Mouse (Mus musculus) embryonic facial prominence, embryonic 11.5 days (tissue): ENCODE results near the gene Lrriq3. TPM values are rescaled to one million over a fixed set of nuclear protein-coding genes. Genes with fewer than 3 reads are reported as not detected.

ENCODE experiments used
- ATAC-seq: fragments of 200-750 bp; cut with Nextera tagmentation; replicated peaks from 2 replicates; pipeline ENCODE4 v1.8.0; 2017; ENCODE audit warnings: low read depth; ENCODE audit not compliant: insufficient number of reproducible peaks, low FRiP score, low TSS enrichment
- DNase-seq: peaks from one replicate; pipeline ENCODE4 v3.0.0-alpha.2; 2015; ENCODE audit warnings: low spot score
- H3K27ac ChIP-seq: fragments of 300-500 bp; sonication (generic); replicated peaks from 2 replicates; pipeline ENCODE4 v1.5.1; 2014; ENCODE audit warnings: mild to moderate bottlenecking, low read depth, low read length, control low read depth
- H3K27me3 ChIP-seq: fragments of 300-500 bp; sonication (generic); 2 replicates; pipeline ENCODE4 v1.6.1; 2014; ENCODE audit warnings: mild to moderate bottlenecking, low read length, moderate library complexity, mixed read lengths; ENCODE audit not compliant: control insufficient read depth, insufficient read depth
- H3K36me3 ChIP-seq: fragments of 300-500 bp; sonication (generic); replicated peaks from 2 replicates; pipeline ENCODE4 v1.6.1; 2014; ENCODE audit warnings: low read depth, mild to moderate bottlenecking, low read length, moderate library complexity, mixed read lengths; ENCODE audit not compliant: control insufficient read depth, insufficient read depth
- H3K4me1 ChIP-seq: fragments of 300-500 bp; sonication (generic); 2 replicates; pipeline ENCODE4 v1.6.1; 2014; ENCODE audit warnings: low read length, mixed read lengths; ENCODE audit not compliant: control insufficient read depth, insufficient read depth
- H3K4me2 ChIP-seq: fragments of 300-500 bp; sonication (generic); 2 replicates; pipeline ENCODE4 v1.6.1; 2014; ENCODE audit warnings: low read depth, mild to moderate bottlenecking, control low read depth, low read length, moderate library complexity
- H3K4me3 ChIP-seq: fragments of 300-500 bp; sonication (generic); 2 replicates; pipeline ENCODE4 v1.5.1; 2014; ENCODE audit warnings: low read depth, low read length, control low read depth
- H3K9ac ChIP-seq: fragments of 300-500 bp; sonication (generic); replicated peaks from 2 replicates; pipeline ENCODE4 v1.6.1; 2014; ENCODE audit warnings: mild to moderate bottlenecking, control low read depth, low read length
- H3K9me3 ChIP-seq: fragments of 300-500 bp; sonication (generic); replicated peaks from 2 replicates; pipeline ENCODE4 v1.6.1; 2016; ENCODE audit warnings: mild to moderate bottlenecking, low read length, inconsistent platforms, mixed read lengths; ENCODE audit not compliant: control insufficient read depth
- WGBS: fragments of 180-500 bp; shearing (Covaris S2); extraction: QIAGEN DNeasy Blood & Tissue Kit; methylation state at CpG from one replicate; pipeline ENCODE4 v1.1.7; 2014; 5-methylcytosine and 5-hydroxymethylcytosine counted together
- polyA plus RNA-seq: library from polyadenylated mRNA; unstranded; fragments of >200 nt; fragmentation: Nextera tagmentation; extraction: Ambion mirVana; gene quantifications from 2 replicates; pipeline ENCODE4 v1.2.1, GENCODE M21; 2014

The Lrriq3 gene
- polyA plus RNA-seq, 1 experiment from 2014 or later, result 1.0 TPM

DNA sequence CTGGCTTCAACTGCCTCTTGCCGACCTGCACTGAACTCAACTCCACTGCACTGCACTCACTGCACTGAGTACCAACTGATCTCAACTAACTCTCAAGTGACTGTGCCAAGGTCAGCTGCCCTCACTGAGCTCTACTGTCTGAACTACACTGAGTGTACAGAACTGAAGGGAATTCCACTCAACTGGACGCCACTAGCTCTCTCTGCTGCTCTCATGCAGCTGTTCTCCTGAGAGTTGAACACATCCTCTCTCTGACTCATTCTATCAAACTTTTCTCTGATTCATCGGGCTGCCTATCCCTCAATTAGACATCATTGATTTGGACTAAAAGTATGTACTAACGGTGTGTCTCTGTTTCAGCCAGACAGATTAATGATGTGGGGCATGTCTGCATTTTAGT is 15.3 kb upstream of the Lrriq3 start:
- no peaks in the 10 kb centered on the region for H3K9me3 ChIP-seq
- H3K4me3 ChIP-seq, result no peak overlapping the region
- no peaks in the 10 kb centered on the region for H3K36me3 ChIP-seq
- H3K4me1 ChIP-seq, result no peaks in the 10 kb centered on the region
- WGBS, result 84% methylated on average over 4 of the region's 4 CpGs
- DNase-seq (no peak), ATAC-seq (no peak)
- H3K4me2 ChIP-seq, result no peak overlapping the region
- H3K9ac ChIP-seq, result no peak overlapping the region
- no peaks in the 10 kb centered on the region for H3K27me3 ChIP-seq
- no peak overlapping the region for H3K27ac ChIP-seq

DNA sequence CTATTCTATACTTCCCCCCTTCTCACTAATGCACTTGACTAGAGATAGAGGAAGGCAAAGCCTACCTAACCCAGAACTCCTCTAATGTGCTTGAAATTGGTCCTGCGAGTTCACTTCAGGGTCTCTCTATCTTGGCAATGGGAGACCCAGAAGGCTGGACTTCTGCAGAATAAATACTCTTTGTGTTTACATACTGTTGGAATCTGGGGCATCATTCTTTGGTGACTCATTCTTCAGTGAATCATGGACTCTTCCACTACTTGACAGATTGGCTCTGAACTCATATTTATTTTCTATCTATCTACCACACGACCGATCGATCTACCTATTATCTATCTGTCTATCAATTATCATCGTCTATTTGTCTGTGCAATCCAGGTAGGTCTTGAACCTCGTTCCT is 1.2 kb upstream of the Lrriq3 start:
- WGBS, result 94% methylated on average over 6 of the region's 6 CpGs
- H3K9me3 ChIP-seq, result no peaks in the 10 kb centered on the region
- no peak for ATAC-seq

GRCm38 (mm10) chr3:155099266-155099665 is 6.0 kb downstream of the Lrriq3 start:
- no peak overlapping the region for H3K27ac ChIP-seq
- DNase-seq (no peak), ATAC-seq (no peak)
- H3K36me3 ChIP-seq, result no peaks in the 10 kb centered on the region
- WGBS, result 79% methylated on average over 1 of the region's 1 CpGs
- H3K9ac ChIP-seq, result no peak overlapping the region
- H3K27me3 ChIP-seq, result no peaks in the 10 kb centered on the region
- H3K9me3 ChIP-seq, result no peaks in the 10 kb centered on the region
- no peaks in the 10 kb centered on the region for H3K4me1 ChIP-seq
- H3K4me3 ChIP-seq, result no peak overlapping the region
- H3K4me2 ChIP-seq, result no peak overlapping the region

More for the DNA sequence above, 1.2 kb upstream of the Lrriq3 start:
- no peaks in the 10 kb centered on the region for H3K27me3 ChIP-seq
- H3K4me2 ChIP-seq, result no peak overlapping the region
- no peak for DNase-seq
- H3K9ac ChIP-seq, result no peak overlapping the region
- no peaks in the 10 kb centered on the region for H3K4me1 ChIP-seq
- peaks cover 3% of the 10 kb centered on the region; the same call in 1 of the 2 replicates for H3K36me3 ChIP-seq
- H3K4me3 ChIP-seq, result no peak overlapping the region
- no peak overlapping the region for H3K27ac ChIP-seq

GRCm38 (mm10) chr3:155105957-155106356 is 12.7 kb downstream of the Lrriq3 start:
- Histone ChIP-seq H3K27me3 (no peaks in the 10 kb centered on the region), H3K4me3 (no peak overlapping the region), H3K27ac (no peak overlapping the region), H3K9me3 (no peaks in the 10 kb centered on the region), H3K36me3 (no peaks in the 10 kb centered on the region), H3K4me1 (no peaks in the 10 kb centered on the region), H3K9ac (no peak overlapping the region), H3K4me2 (no peak overlapping the region)
- 33% methylated on average over 1 of the region's 1 CpGs for WGBS
- ATAC-seq (no peak), DNase-seq (no peak)

DNA sequence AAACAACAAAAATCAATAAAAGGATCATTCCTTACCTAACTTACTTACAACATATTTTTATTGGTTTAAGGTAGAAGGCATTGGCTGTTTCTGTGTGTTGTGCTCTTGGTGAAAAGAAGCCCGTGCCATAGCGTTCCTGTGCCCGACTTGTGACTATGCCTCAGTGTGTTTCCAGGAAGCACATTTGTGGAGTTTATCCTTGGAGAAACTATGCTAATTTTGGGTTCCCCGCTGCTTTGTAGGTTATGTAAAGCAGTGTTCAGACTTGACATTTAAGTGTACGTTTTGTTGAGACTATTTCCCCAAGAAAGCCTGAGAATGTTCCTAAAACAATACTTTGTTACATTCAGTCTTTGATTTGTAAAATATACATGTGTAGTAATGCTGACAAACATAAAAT is 44.5 kb downstream of the Lrriq3 start:
- H3K27me3 ChIP-seq, result no peaks in the 10 kb centered on the region
- H3K9me3 ChIP-seq, result no peaks in the 10 kb centered on the region
- no peak for DNase-seq
- H3K4me2 ChIP-seq, result no peak overlapping the region
- H3K4me3 ChIP-seq, result no peak overlapping the region
- 91% methylated on average over 5 of the region's 5 CpGs for WGBS
- H3K27ac ChIP-seq, result no peak overlapping the region
- H3K9ac ChIP-seq, result no peak overlapping the region
- H3K4me1 ChIP-seq, result no peaks in the 10 kb centered on the region
- no peak for ATAC-seq
- no peaks in the 10 kb centered on the region for H3K36me3 ChIP-seq

GRCm38 (mm10) chr3:155141047-155141446 is 47.8 kb downstream of the Lrriq3 start:
- Histone ChIP-seq H3K4me2 (no peak overlapping the region), H3K4me3 (no peak overlapping the region), H3K9me3 (no peaks in the 10 kb centered on the region), H3K27me3 (no peaks in the 10 kb centered on the region), H3K27ac (no peak overlapping the region), H3K36me3 (no peaks in the 10 kb centered on the region), H3K4me1 (no peaks in the 10 kb centered on the region), H3K9ac (no peak overlapping the region)
- WGBS, result 90% methylated on average over 11 of the region's 11 CpGs
- ATAC-seq, result no peak
- no peak for DNase-seq

GRCm38 (mm10) chr3:155144368-155144767 is 51.1 kb downstream of the Lrriq3 start:
- Histone ChIP-seq H3K36me3 (no peaks in the 10 kb centered on the region), H3K27me3 (no peaks in the 10 kb centered on the region), H3K4me2 (no peak overlapping the region), H3K4me3 (no peak overlapping the region), H3K9me3 (no peaks in the 10 kb centered on the region), H3K4me1 (no peaks in the 10 kb centered on the region), H3K27ac (no peak overlapping the region), H3K9ac (no peak overlapping the region)
- ATAC-seq, result no peak
- WGBS, result 84% methylated on average over 1 of the region's 1 CpGs
- no peak for DNase-seq

- H3K9me3 ChIP-seq, result no peaks in the 10 kb centered on the region
- no peak for ATAC-seq
- no peak overlapping the region for H3K27ac ChIP-seq
- no peak overlapping the region for H3K4me3 ChIP-seq
- H3K36me3 ChIP-seq, result no peaks in the 10 kb centered on the region
- DNase-seq, result no peak
- no peaks in the 10 kb centered on the region for H3K27me3 ChIP-seq
- H3K4me2 ChIP-seq, result no peak overlapping the region
- H3K9ac ChIP-seq, result no peak overlapping the region
- no peaks in the 10 kb centered on the region for H3K4me1 ChIP-seq
These were observed 68.6 kb downstream of the Lrriq3 start for GRCm38 (mm10) chr3:155161842-155162241.
